Mouse (Mus musculus) MEL (cell line): ENCODE results near the gene Col12a1.

ENCODE experiments used
- CTCF ChIP-seq, 3 experiments: IDR thresholded peaks in 2 of 3; conservative IDR thresholded peaks in 1 of 3; 2 replicates each; pipeline ENCODE4 v1.5.1; 2011 to 2012; ENCODE audit warnings: low read length in 3 of 3, low read depth in 2 of 3, mild to moderate bottlenecking in 2 of 3, improper control_type of control experiment in 1 of 3, inconsistent platforms in 1 of 3, mixed read lengths in 1 of 3, moderate library complexity in 1 of 3; ENCODE audit not compliant: control insufficient read depth in 1 of 3, insufficient read depth in 1 of 3, poor library complexity in 1 of 3, severe bottlenecking in 1 of 3
- EP300 ChIP-seq, 2 experiments: IDR thresholded peaks; 2 replicates each; pipeline ENCODE4 v1.6.1; 2011; ENCODE audit warnings: improper control_type of control experiment in 2 of 2, low read length in 2 of 2, low read depth in 1 of 2, mild to moderate bottlenecking in 1 of 2
- MXI1 ChIP-seq: IDR thresholded peaks from 2 replicates; pipeline ENCODE4 v1.6.1; 2011; ENCODE audit warnings: mild to moderate bottlenecking, low read depth, low read length, improper control_type of control experiment
- MYC ChIP-seq: IDR thresholded peaks from 2 replicates; pipeline ENCODE4 v1.6.1; 2011; ENCODE audit warnings: low read depth, mild to moderate bottlenecking, low read length, improper control_type of control experiment, moderate library complexity
- POLR2A ChIP-seq, 2 experiments: IDR thresholded peaks; 2 replicates each; pipeline ENCODE4 v1.6.1; 2011 to 2012; ENCODE audit warnings: low read length in 2 of 2, mild to moderate bottlenecking in 2 of 2, control low read depth in 1 of 2, improper control_type of control experiment in 1 of 2, low read depth in 1 of 2, moderate library complexity in 1 of 2; ENCODE audit not compliant: control insufficient read depth in 1 of 2, insufficient read depth in 1 of 2, poor library complexity in 1 of 2
- RCOR1 ChIP-seq: IDR thresholded peaks from 2 replicates; pipeline ENCODE4 v1.6.1; 2012; ENCODE audit warnings: low read depth, mild to moderate bottlenecking, inconsistent platforms, low read length, improper control_type of control experiment
- UBTF ChIP-seq: IDR thresholded peaks from 2 replicates; pipeline ENCODE4 v1.6.1; 2012; ENCODE audit warnings: low read depth, mild to moderate bottlenecking, inconsistent platforms, low read length, improper control_type of control experiment, moderate library complexity, borderline replicate concordance; ENCODE audit not compliant: insufficient read depth
- ZMIZ1 ChIP-seq: IDR thresholded peaks from 2 replicates; pipeline ENCODE4 v1.6.1; 2012; ENCODE audit warnings: low read depth, mild to moderate bottlenecking, inconsistent platforms, low read length, improper control_type of control experiment, moderate library complexity

- TF ChIP-seq POLR2A (IDR thresholded peaks at IDR 0.05; ENCODE audit: control insufficient read depth in 1 of 2, insufficient read depth in 1 of 2, low read depth in 1 of 2, low read length in 2 of 2, poor library complexity in 1 of 2) (no peak), ZMIZ1 (no peak), MXI1 (no peak), UBTF (no peak), MYC (no peak), RCOR1 (no peak), CTCF (IDR thresholded peaks at IDR 0.05 in 2 of 3, conservative IDR thresholded peaks at IDR 0.05 in 1 of 3; ENCODE audit: control insufficient read depth in 1 of 3, insufficient read depth in 1 of 3, low read depth in 2 of 3, low read length in 3 of 3, poor library complexity in 1 of 3, severe bottlenecking in 1 of 3) (no peak), EP300 (IDR thresholded peaks at IDR 0.05; ENCODE audit: low read depth in 1 of 2, low read length in 2 of 2) (no peak)
Observed at GRCm38 (mm10) chr9:79566838-79567237, 151.8 kb downstream of the Col12a1 start.
